Mouse (Mus musculus) heart, postnatal 0 days (tissue): Measurements from ENCODE around the gene Abcc4. TPM values are rescaled to one million over a fixed set of nuclear protein-coding genes. Genes with fewer than 3 reads are reported as not detected.
A peak's percentile ranks its signal among the peaks of the same experiment; 100 is the strongest.

ENCODE experiments used
- ATAC-seq: fragments of 200-750 bp; cut with Nextera tagmentation; 2 replicates; pipeline ENCODE4 v1.8.0; 2017; ENCODE audit warnings: low read depth, moderate number of reproducible peaks, moderate library complexity; ENCODE audit not compliant: insufficient read depth
- DNase-seq: peaks from one replicate; pipeline ENCODE4 v3.0.0-alpha.2; 2016; ENCODE audit warnings: low spot score
- H3K27ac ChIP-seq: fragments of 300-500 bp; sonication (generic); 2 replicates; pipeline ENCODE4 v1.5.1; 2014; ENCODE audit warnings: low read depth, mild to moderate bottlenecking
- H3K27me3 ChIP-seq: fragments of 300-500 bp; sonication (generic); 2 replicates; pipeline ENCODE4 v1.6.1; 2014; ENCODE audit warnings: low read length, mixed read lengths; ENCODE audit not compliant: control insufficient read depth, insufficient read depth
- H3K36me3 ChIP-seq: fragments of 300-500 bp; sonication (generic); replicated peaks from 2 replicates; pipeline ENCODE4 v1.6.1; 2014; ENCODE audit warnings: low read length, mixed read lengths; ENCODE audit not compliant: control insufficient read depth, insufficient read depth
- H3K4me1 ChIP-seq: fragments of 300-500 bp; sonication (generic); 2 replicates; pipeline ENCODE4 v1.6.1; 2014; ENCODE audit warnings: antibody characterized with exemption; ENCODE audit not compliant: control insufficient read depth, insufficient read depth
- H3K4me2 ChIP-seq: fragments of 300-500 bp; sonication (generic); 2 replicates; pipeline ENCODE4 v1.6.1; 2014; ENCODE audit warnings: low read depth, mild to moderate bottlenecking, low read length, moderate library complexity
- H3K4me3 ChIP-seq: fragments of 300-500 bp; sonication (generic); 2 replicates; pipeline ENCODE4 v1.5.1; 2014; ENCODE audit warnings: low read depth, low read length
- H3K9ac ChIP-seq: fragments of 300-500 bp; sonication (generic); replicated peaks from 2 replicates; pipeline ENCODE4 v1.6.1; 2014; ENCODE audit warnings: low read depth, low read length, mixed read lengths
- H3K9me3 ChIP-seq: fragments of 300-500 bp; sonication (generic); replicated peaks from 2 replicates; pipeline ENCODE4 v1.6.1; 2016; ENCODE audit warnings: low read length; ENCODE audit not compliant: control insufficient read depth
- CTCF ChIP-seq: IDR thresholded peaks from 2 replicates; pipeline ENCODE4 v1.5.1; 2016; ENCODE audit warnings: antibody characterized with exemption, control low read depth, low read depth
- EP300 ChIP-seq: IDR thresholded peaks from 2 replicates; pipeline ENCODE4 v1.6.1; 2016; ENCODE audit warnings: antibody characterized with exemption, low read depth
- WGBS: fragments of 180-500 bp; shearing (Covaris S2); extraction: QIAGEN DNeasy Blood & Tissue Kit; methylation state at CpG from one replicate; pipeline ENCODE4 v1.1.7; 2014; 5-methylcytosine and 5-hydroxymethylcytosine counted together
- polyA plus RNA-seq: library from polyadenylated mRNA; unstranded; fragments of >200 nt; fragmentation: Nextera tagmentation; extraction: Ambion mirVana; gene quantifications from 2 replicates; pipeline ENCODE4 v1.2.1, GENCODE M21; 2015
- total RNA-seq: library from RNA; depleted of rRNA; stranded (reverse); fragments of >200 nt; gene quantifications from 2 replicates; pipeline ENCODE4 v1.2.3, GENCODE M21; 2014; ENCODE audit warnings: low replicate concordance; rRNA removed

Abcc4 gene
- total RNA-seq (2.0 and 2.6 TPM in 2 replicates), polyA plus RNA-seq (0.82 and 0.83 TPM in 2 replicates)

DNA sequence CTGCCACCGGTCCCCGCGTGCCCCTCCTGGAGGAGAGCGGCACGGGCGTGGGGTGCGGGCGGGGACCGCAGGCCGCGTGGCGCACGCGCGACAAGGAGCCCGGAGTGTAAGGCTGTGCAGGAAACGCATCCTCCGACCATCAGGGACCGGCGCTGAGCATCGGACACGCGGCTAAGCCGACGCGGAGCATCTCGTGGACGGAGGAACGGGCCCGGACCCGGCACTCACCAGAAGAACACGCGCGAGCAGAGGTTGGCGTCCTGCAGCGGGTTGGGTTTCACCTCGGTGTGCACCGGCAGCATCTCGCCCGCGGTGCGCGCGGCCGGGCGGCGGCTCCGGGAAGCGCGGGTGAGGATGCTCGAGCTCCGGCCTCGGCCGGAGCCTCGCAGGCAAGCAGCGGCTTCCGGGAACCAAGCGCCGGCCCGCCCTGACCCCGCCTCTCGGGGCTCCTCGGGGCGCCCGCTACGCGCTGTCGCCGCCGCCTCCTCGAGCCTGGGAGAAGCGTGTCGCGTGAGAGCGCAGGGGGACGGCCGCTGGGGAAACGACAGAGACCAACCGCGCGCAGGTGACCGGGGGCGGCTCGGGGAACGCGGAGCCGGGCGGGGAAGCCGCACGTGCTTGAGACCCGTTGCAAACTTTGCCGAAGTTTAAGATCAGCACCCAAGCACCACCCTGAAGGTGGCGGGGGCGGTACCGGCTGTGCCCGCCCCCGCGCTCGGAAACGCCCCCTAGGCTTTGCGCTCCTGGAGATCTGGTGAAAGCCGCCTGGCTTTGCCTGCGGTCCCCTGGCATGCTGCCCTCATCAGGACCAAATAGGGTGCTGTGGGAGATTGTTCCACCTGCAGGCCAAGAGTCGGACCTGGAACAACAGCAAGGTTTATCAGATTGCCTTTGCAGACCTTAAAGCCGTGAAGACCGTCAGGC lies at the start of gene Abcc4:
TSS of gene Abcc4 (minus strand) at position 412 of the 924 bp plus-strand sequence.
- peak within 1 kb of the TSS; percentile 92 for H3K4me2 ChIP-seq
- H3K27ac ChIP-seq, result no peak within 1 kb of the TSS; the same call in 1 of the 2 replicates
- TF ChIP-seq CTCF, result peak; percentile 16; the same call in 1 of the 2 replicates
- TF ChIP-seq EP300, result no peak
- ATAC-seq (peak; percentile 78), DNase-seq (peak; percentile 55)
- peaks cover 8% of the 10 kb centered on the region; the same call in 1 of the 2 replicates for H3K4me1 ChIP-seq
- peak within 1 kb of the TSS; percentile 58 for H3K4me3 ChIP-seq
- no peaks in the 10 kb centered on the region for H3K36me3 ChIP-seq
- 0 out of 2 replicates have a peak within 1 kb of the TSS, but pooled peaks have one; percentile 38 for H3K9ac ChIP-seq
- no peaks in the 10 kb centered on the region for H3K9me3 ChIP-seq
- under 1% methylated on average over 102 of the region's 106 CpGs for WGBS
- peaks cover 14% of the 10 kb centered on the region; the same call in 1 of the 2 replicates for H3K27me3 ChIP-seq

DNA sequence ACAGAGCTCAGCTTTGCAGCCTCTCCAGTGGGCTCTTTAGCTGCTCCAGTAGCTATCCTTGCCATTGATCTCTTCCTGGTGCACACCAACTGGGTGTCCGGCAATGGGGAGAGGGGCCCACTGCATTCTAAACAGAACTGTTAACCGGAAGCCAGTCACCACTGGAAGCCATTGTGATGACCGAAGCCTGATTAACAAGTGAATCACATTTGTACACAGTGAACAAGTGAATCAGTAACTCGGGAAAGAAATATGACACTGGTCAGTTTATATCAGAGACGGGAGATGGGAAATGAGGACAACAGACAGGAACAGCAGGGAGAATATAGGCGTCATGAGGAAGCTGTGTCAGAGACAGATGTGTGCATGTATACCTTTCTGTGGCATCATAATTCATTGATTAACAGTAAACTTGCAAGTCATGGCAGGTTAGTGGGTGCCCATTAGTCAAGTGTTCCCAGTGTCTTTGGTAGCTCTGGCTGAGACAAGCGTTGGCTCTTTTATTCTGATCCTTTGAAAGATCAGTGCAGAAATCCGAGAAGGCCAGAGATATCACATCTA lies 45.3 kb upstream of the Abcc4 start:
- no peak for DNase-seq
- no peaks in the 10 kb centered on the region for H3K9me3 ChIP-seq
- no peak overlapping the region for H3K9ac ChIP-seq
- WGBS, result 80% methylated on average over 8 of the region's 8 CpGs
- H3K4me2 ChIP-seq, result no peak overlapping the region
- no peak for TF ChIP-seq EP300
- no peak for TF ChIP-seq CTCF
- H3K4me1 ChIP-seq, result no peaks in the 10 kb centered on the region
- no peak for ATAC-seq
- H3K36me3 ChIP-seq, result no peaks in the 10 kb centered on the region
- H3K27ac ChIP-seq, result no peak overlapping the region
- H3K4me3 ChIP-seq, result no peak overlapping the region
- H3K27me3 ChIP-seq, result no peaks in the 10 kb centered on the region

DNA sequence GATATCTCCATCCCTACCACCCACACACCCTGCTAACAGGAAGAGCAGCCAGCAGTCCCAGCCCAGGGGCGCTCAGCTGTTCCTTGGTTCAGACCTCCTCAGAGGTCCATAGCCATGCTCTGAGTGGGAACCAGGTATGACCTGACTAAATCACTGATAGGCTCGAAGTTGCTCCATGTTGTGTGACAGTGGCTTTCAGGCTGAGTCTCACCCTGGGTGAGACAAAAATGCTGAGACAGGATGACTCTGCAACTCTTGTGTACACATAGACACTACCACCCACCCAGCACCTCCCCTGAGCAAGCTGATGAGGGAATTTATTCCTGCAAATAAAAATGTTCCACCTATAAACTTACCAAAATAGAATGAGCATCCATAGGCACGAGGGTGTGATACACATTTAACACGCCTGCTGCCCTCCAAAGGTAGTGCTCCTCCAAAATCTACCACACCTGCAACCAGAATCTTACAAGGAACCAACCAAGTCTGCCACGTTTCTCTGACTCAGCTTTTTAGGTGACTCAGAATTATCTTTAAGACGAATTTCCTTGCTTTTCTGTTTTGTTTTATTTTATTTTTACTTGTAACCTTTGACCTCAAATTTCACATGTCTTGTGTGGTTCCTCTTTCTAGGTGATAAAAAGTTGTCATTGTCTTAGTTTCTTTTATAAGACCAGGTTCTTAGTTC lies 44.6 kb upstream of the Abcc4 start:
- Histone ChIP-seq H3K4me3 (no peak overlapping the region), H3K27me3 (no peaks in the 10 kb centered on the region), H3K27ac (no peak overlapping the region), H3K9me3 (no peaks in the 10 kb centered on the region), H3K36me3 (no peaks in the 10 kb centered on the region), H3K4me1 (no peaks in the 10 kb centered on the region), H3K9ac (no peak overlapping the region), H3K4me2 (no peak overlapping the region)
- 69% methylated on average over 6 of the region's 6 CpGs for WGBS
- ATAC-seq (no peak), DNase-seq (no peak)
- no peak for TF ChIP-seq CTCF
- no peak for TF ChIP-seq EP300

DNA sequence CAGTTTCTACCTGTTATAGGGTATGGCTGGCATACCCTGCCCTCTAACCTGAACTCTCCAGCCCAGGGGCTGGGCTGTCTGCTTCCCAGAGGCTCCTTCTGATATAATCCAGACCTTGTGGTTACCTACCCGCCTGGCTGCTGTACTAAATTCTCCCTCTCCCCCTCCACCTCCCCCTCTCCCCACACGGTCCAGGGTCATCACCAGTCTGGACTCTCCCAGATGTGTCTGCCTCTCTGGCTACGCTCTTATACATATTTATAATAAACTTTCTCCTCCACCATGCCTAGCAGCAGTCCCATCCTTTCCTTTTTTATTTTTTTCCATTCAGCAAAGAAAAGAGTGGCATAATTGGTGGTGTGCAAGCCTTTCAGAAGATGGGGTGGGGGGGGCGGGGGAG lies 43.7 kb upstream of the Abcc4 start:
- Histone ChIP-seq H3K27ac (no peak overlapping the region), H3K36me3 (no peaks in the 10 kb centered on the region), H3K27me3 (no peaks in the 10 kb centered on the region), H3K9me3 (no peaks in the 10 kb centered on the region), H3K4me1 (no peaks in the 10 kb centered on the region), H3K9ac (no peak overlapping the region), H3K4me2 (no peak overlapping the region), H3K4me3 (no peak overlapping the region)
- WGBS, result 55% methylated on average over 4 of the region's 4 CpGs
- TF ChIP-seq EP300 (no peak), CTCF (no peak)
- ATAC-seq, result no peak
- DNase-seq, result no peak

DNA sequence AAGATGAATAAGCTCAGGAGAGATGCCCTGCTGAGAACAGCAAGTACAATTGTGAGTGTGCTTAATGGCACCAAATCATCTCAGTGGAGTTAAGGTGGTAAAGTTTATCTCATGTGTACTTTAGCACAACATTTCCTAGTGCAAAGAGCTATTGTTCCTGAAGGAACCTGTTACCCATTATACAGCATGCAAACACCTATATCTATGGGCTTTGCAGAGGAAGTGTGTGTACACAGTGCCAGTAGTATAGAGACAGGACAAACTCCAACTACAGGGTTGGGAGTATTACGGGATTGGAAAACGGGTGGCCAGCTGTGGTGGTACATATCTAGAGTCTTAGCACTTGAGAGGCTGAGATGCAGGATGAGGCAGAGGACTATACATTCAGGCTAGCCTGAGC lies 43.0 kb upstream of the Abcc4 start:
- no peaks in the 10 kb centered on the region for H3K9me3 ChIP-seq
- WGBS, result 78% methylated on average over 2 of the region's 2 CpGs
- no peak for TF ChIP-seq CTCF

More for the DNA sequence above, 43.0 kb upstream of the Abcc4 start:
- no peaks in the 10 kb centered on the region for H3K4me1 ChIP-seq
- DNase-seq (no peak), ATAC-seq (no peak)
- no peak overlapping the region for H3K4me3 ChIP-seq
- H3K9ac ChIP-seq, result no peak overlapping the region
- H3K27me3 ChIP-seq, result no peaks in the 10 kb centered on the region
- H3K27ac ChIP-seq, result no peak overlapping the region
- no peak overlapping the region for H3K4me2 ChIP-seq
- H3K36me3 ChIP-seq, result no peaks in the 10 kb centered on the region
